Mouse (Mus musculus) ES-Bruce4 (cell line): ENCODE data around the gene Glyat.

Experiments
- CTCF ChIP-seq: IDR thresholded peaks from one replicate; pipeline ENCODE4 v1.8.1; 2011; ENCODE audit warnings: low read depth, low read length
- POLR2A ChIP-seq: IDR thresholded peaks from one replicate; pipeline ENCODE4 v1.8.1; 2011; ENCODE audit warnings: low read length; ENCODE audit not compliant: insufficient read depth

DNA sequence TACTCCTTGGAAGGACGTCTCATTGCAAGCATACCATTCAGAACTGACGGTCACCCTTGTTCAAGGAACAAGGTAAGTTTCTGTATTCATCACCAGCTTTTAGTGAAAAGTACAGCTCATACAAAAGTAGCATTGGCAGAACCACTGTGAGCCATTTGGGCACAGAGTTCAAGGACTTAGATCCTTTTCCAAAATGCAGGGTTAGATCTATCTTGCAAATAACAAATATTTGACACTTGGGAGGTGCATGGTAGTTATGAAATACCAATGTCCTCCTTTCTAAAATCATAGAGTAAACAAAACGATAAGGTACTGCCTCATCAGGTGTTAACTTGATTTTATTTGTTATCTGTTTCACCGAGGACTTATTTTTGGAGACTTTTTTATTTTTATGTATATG lies 37.9 kb downstream of the Glyat start:
- TF ChIP-seq POLR2A (no peak), CTCF (no peak)
